Mouse (Mus musculus) embryonic fibroblast, embryonic 13.5 days (primary cell): ENCODE measurements around the gene Foxd1.

Source experiments
- CTCF ChIP-seq: IDR thresholded peaks from 2 replicates; pipeline ENCODE4 v1.5.1; 2011; ENCODE audit warnings: mild to moderate bottlenecking, control low read depth, low read length, moderate library complexity, borderline replicate concordance; ENCODE audit not compliant: insufficient read depth
- POLR2A ChIP-seq: IDR thresholded peaks from 2 replicates; pipeline ENCODE4 v1.6.1; 2011; ENCODE audit warnings: low read depth, mild to moderate bottlenecking, control low read depth, low read length, moderate library complexity

GRCm38 (mm10) chr13:98353709-98354089 is 343 bp upstream of the Foxd1 start:
- TF ChIP-seq CTCF (no peak), POLR2A (no peak)
